Mouse (Mus musculus) kidney, adult 11 months (tissue): ENCODE measurements around the gene Egln2.

Experiments used
- DNase-seq: peaks from one replicate; pipeline ENCODE4 v3.0.0; 2022

Gene Egln2

DNA sequence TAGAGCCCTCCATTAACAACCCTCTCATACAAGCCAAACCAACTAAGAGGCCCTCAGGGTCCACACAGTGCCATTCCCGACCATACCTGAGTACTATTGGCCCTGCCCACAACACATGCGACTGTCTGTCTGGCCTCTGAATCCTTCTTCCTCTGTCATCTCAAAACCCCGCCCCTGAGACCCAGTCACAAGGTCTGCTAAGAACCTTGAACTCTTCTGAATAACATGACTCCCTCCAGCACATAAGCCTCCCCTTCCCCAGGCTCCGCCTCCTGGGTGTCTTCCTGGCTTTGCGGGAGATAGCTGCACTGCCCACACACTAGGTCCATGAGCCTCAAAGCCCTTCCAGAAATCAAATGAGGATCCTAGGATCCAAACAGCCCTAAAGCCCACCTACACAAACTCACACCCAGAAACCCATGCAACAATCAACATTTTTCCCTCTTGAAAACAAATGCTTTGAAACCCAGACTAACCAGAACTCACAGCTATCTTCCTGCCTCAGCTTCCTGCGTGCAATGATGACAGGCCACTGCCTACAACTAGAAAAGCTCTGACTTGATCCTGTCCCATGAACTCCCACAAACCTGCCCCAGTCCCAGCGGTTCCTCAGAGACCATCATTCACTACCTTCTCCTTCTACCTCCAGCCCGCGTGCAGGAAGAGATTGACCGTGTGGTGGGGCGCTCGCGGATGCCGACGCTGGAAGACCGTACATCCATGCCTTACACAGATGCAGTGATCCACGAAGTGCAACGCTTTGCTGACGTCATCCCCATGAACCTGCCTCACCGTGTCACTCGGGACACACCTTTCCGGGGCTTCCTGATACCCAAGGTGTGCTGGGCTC is 35.9 kb downstream of the Egln2 start:
- DNase-seq, result peak; percentile 61

DNA sequence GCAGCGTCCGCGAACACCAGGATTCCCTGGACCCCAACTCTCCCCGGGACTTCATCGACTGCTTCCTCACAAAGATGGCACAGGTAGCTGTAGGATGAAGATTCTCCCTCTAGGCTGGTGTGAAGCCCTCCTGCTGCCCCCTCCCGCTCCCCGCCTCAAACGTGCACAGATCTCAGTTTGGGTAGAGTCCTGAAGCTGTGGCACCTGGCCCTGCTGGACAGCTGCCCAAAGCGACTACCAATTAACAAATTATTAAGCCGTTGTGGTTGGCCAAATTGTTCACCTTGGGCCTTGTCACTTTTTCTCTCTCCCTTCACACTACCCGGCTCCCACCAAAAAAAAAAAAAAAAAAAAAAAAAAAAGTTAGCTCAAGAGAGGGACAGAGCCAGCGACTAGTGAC is 36.8 kb downstream of the Egln2 start:
- peak; percentile 34 for DNase-seq

DNA sequence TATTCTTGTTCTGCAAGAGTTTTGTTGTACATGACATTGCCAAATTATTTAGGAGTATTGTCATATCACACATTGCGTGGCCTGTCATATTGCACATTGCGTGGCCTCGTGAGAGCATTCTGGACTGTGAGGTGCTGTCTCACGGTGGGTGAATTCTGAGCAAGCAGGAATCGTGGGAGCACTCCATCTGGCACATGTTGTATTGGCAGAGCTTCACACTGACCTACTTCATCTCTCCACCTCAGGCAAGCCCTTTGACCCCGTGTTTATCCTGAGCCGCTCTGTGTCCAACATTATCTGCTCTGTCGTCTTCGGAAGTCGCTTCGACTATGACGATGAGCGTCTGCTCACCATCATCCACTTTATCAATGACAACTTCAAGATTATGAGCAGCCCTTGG is 37.7 kb downstream of the Egln2 start:
- DNase-seq, result peak; percentile 37

DNA sequence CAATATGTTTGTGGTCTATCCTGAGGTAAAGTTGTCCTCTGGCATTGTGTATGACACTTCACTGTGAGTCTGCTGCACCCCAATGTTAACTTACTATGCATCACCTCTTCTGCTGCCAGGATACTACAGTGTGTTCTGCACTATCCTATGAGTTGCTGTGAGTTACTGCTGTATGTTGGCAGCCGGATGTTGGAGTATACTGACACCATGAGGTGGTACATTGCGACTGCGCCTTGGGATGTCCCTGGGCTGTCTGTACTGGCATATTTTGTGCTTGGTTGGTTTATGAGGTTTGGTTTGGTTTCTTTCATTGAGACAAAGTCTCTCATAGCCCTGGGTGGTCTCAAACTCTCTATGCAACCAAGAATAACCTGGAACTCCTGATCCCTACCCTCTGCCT is 38.4 kb downstream of the Egln2 start:
- DNase-seq, result no peak

DNA sequence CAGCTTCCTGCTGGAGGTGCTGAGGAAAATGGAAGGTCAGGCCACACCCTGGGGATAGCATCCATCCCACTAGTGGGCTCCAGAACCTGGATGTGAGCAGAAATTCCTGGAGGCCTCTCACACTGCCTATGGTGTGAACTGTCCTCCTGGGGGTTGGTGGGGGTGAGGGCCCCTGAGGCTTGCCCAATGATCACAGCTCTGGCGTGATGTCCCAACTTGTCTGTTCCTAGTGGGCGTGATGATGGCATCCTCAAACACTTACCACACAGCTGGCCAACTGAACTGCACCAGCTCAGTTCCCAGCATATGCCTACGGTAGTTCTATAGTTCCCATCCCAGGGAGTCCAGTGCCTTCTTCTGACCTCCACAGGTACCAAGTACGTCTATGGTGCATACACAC is 41.6 kb downstream of the Egln2 start:
- DNase-seq, result no peak

DNA sequence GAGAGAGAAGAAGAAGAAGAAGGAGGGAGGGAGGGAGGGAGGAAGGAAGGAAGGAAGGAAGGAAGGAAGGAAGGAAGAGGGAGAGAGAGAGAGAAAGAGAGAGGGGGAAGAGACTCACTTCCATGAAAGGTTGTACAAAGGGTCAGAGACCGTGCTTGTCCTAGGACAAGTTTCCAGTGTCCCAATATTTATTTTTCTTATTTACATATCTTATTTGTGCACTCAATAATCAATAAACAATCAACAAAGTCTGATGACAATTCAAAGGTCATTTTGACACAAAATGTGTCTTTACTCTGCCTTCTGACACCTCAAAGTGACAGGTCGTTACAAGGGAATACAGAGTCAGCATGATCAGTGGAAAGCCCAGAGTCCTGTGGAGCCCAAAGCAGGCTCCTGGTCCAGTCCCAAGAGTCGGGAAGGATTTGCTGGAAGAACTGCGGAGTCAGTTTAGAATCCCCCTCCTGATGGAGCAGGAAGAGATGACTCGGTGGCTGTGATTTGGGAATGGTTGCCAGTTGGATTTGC is 42.2 kb downstream of the Egln2 start:
- DNase-seq, result no peak

DNA sequence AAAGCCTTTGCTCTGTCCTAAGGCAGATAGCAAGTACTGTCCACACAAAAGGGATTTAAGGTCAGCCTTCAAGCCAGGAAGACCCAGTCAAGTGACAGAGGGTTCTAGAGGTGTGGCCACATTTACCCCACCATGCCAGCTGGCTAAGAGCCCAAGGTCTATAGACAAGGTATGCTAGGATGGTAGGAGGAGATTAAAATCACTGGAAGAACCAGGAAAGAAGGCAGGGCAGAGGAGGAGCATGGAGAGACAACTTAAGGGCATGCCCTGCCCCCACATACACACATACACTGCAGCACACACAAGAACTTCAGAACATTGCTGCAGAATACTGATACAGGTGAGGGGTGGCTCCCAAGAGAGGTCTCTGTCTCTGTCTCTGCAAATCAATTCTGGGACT is 46.9 kb downstream of the Egln2 start, which contains the start of gene Cyp2f2:
Gene Cyp2f2 (plus strand): TSS at position 234 of the 400 bp plus-strand sequence.
- DNase-seq, result no peak

DNA sequence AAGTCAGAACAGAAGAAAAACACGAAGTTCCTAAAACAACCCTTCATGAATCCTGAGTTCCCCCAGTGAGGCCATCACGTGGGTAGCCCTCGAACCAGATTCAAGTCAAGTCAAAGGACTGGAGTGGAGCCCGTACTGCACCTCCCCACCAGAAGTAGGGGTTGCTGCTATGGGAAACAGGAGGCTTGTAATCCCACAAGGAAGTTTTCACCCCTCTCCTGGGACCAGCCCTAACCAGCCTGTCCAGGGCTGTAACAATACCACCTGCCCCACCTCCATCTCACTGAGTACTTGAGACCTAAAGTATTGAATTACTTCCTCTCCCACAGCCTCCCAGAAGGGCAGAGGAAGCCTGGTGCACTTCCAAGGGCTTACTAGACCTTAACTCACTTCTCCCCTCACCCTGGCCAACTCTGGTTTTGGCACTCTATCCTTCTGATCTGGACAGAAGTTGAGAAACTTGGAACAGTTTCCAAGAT is 48.5 kb downstream of the Egln2 start:
- peak; percentile 23 for DNase-seq

DNA sequence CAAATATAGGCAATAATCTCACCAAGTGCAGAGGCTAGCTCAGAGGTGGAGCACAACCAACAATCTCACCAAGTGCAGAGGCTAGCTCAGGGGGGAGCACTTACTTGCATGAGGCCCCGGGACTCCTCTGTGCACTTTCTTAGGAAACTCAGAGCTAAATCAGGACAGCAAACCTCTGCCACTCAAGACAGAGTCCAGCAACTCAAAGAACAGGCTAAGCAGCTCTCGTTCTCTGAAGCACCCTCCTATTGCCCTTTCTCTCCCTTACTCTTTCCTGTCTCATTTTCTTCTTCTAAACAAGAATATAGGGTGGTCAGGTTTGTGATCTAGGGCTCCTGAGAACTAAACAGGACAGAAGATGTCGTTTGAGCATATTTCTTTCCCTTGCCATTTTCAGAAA is 54.6 kb downstream of the Egln2 start:
- DNase-seq, result no peak

DNA sequence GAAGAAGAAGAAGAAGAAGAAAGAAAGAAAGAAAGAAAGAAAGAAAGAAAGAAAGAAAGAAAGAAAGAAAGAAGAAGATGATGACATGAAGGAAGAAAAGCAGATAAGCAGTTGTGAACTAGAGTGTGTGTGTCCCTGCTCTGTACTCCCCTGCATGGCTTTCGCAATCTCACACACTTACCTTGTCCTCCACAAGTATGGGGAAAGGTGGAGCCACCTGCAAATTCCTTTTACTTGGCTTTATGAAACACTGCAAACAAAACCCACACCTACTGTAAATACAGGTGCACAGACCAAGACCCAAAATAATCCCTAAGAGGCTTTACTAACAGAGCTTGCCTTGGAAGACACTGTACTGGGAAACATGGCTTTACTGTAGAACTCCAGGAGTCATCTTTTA is 55.6 kb downstream of the Egln2 start:
- no peak for DNase-seq

DNA sequence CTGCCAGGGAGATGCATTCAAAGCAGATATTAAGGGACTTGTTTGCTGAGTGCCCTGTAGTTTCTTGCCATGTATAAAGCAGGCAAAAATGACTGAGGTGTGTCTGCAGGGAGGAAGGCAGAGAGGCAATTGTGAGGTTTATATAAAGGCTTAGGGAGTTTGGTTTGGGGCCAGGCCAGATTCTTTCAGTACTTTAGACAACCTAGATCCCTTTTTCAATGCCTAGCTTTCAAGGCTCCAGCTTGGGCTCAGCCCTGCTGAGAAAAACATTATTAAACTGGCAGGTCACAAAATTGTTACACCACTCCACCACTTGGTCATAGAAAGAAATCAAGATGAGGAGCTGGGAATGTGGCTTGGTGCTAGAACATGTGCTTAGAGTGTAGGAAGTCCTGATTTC is 56.3 kb downstream of the Egln2 start:
- no peak for DNase-seq
